Mouse (Mus musculus): ENCODE measurements around the gene Adgrb3. TPM values are rescaled to one million over a fixed set of nuclear protein-coding genes. Genes with fewer than 3 reads are reported as not detected.
A peak's percentile ranks its signal among the peaks of the same experiment; 100 is the strongest.
"Not testable (repeated sequence)": the region's sequence is repeated elsewhere in the genome, so short reads cannot be mapped to it uniquely, and the experiment has no call there.

The Adgrb3 gene
- polyA plus RNA-seq, 1 experiment from 2014 or later: 68.6 TPM

- ATAC-seq: peak; percentile 58; the same call in 1 of the 2 replicates
- WGBS: 63% methylated on average over 10 of the region's 10 CpGs
- no peak overlapping the region for H3K4me3 ChIP-seq (ENCODE audit: low read depth, low read length)
- H3K9ac ChIP-seq (ENCODE audit: low read depth, low read length): no peak overlapping the region
- no peaks in the 10 kb centered on the region for H3K9me3 ChIP-seq (replicated peaks; ENCODE audit: control insufficient read depth, low read length, poor library complexity, severe bottlenecking)
- H3K4me1 ChIP-seq (ENCODE audit: control insufficient read depth, insufficient read depth, low read length): no peaks in the 10 kb centered on the region
- no peaks in the 10 kb centered on the region for H3K27me3 ChIP-seq (ENCODE audit: control insufficient read depth, insufficient read depth, low read depth, low read length)
- H3K4me2 ChIP-seq (ENCODE audit: low read length): no peak overlapping the region
- H3K27ac ChIP-seq (ENCODE audit: low read length): no peak overlapping the region
- H3K36me3 ChIP-seq (ENCODE audit: control insufficient read depth, insufficient read depth, low read length): no peaks in the 10 kb centered on the region
Measured at GRCm38 (mm10) chr1:25510321-25511055, 319.0 kb downstream of the Adgrb3 start.

DNA sequence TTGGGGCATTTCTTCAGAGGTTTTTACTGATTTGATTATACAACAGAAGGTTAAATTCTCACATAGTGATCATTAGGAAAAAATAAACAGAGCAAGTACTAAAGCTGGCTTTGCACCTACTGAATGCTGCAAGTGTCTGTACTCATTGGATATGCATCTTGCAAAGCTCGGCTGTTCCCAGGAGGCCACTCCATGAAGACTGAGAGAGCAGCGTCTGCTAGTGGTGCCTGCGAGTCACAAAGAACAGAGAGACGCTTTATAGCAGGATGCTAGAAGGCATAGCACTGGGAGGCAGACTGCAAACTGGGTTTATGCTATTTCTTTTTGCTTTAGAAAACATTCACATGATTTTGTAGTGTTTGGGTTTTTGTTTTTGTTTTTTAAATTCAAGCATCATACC lies 325.2 kb downstream of the Adgrb3 start:
- Histone ChIP-seq H3K9ac (ENCODE audit: low read depth, low read length) (no peak overlapping the region), H3K4me3 (ENCODE audit: low read depth, low read length) (no peak overlapping the region), H3K4me2 (ENCODE audit: low read length) (no peak overlapping the region), H3K27me3 (ENCODE audit: control insufficient read depth, insufficient read depth, low read depth, low read length) (no peaks in the 10 kb centered on the region), H3K27ac (ENCODE audit: low read length) (peak overlapping the region; percentile 78), H3K36me3 (ENCODE audit: control insufficient read depth, insufficient read depth, low read length) (no peaks in the 10 kb centered on the region), H3K9me3 (replicated peaks; ENCODE audit: control insufficient read depth, low read length, poor library complexity, severe bottlenecking) (no peaks in the 10 kb centered on the region), H3K4me1 (ENCODE audit: control insufficient read depth, insufficient read depth, low read length) (peaks cover 11% of the 10 kb centered on the region)
- peak; percentile 94 for ATAC-seq
- WGBS: 4% methylated on average over 4 of the region's 4 CpGs

- peaks cover 11% of the 10 kb centered on the region for H3K4me1 ChIP-seq (ENCODE audit: control insufficient read depth, insufficient read depth, low read length)
- H3K4me3 ChIP-seq (ENCODE audit: low read depth, low read length): no peak overlapping the region
- no peaks in the 10 kb centered on the region for H3K27me3 ChIP-seq (ENCODE audit: control insufficient read depth, insufficient read depth, low read depth, low read length)
- H3K9ac ChIP-seq (ENCODE audit: low read depth, low read length): no peak overlapping the region
- H3K27ac ChIP-seq (ENCODE audit: low read length): peak overlapping the region; percentile 57; the same call in 1 of the 2 replicates
- WGBS: 51% methylated on average over 4 of the region's 4 CpGs
- no peak overlapping the region for H3K4me2 ChIP-seq (ENCODE audit: low read length)
- peak; percentile 57; the same call in 1 of the 2 replicates for ATAC-seq
- H3K36me3 ChIP-seq (ENCODE audit: control insufficient read depth, insufficient read depth, low read length): no peaks in the 10 kb centered on the region
- no peaks in the 10 kb centered on the region for H3K9me3 ChIP-seq (replicated peaks; ENCODE audit: control insufficient read depth, low read length, poor library complexity, severe bottlenecking)
Measured at GRCm38 (mm10) chr1:25503524-25503923, 326.0 kb downstream of the Adgrb3 start.

- no peaks in the 10 kb centered on the region for H3K4me1 ChIP-seq (ENCODE audit: control insufficient read depth, insufficient read depth, low read length)
- H3K27ac ChIP-seq (ENCODE audit: low read length): no peak overlapping the region
- 84% methylated on average over 3 of the region's 3 CpGs for WGBS
- no peaks in the 10 kb centered on the region for H3K36me3 ChIP-seq (ENCODE audit: control insufficient read depth, insufficient read depth, low read length)
- no peak overlapping the region for H3K4me3 ChIP-seq (ENCODE audit: low read depth, low read length)
- no peaks in the 10 kb centered on the region for H3K27me3 ChIP-seq (ENCODE audit: control insufficient read depth, insufficient read depth, low read depth, low read length)
- no peak for ATAC-seq
- no peak overlapping the region for H3K9ac ChIP-seq (ENCODE audit: low read depth, low read length)
- H3K4me2 ChIP-seq (ENCODE audit: low read length): no peak overlapping the region
- H3K9me3 ChIP-seq (replicated peaks; ENCODE audit: control insufficient read depth, low read length, poor library complexity, severe bottlenecking): no peaks in the 10 kb centered on the region
Measured at GRCm38 (mm10) chr1:25495202-25495914, 334.1 kb downstream of the Adgrb3 start.

- 60% methylated on average over 1 of the region's 1 CpGs for WGBS
- no peak for ATAC-seq
- Histone ChIP-seq H3K27me3 (ENCODE audit: control insufficient read depth, insufficient read depth, low read depth, low read length) (no peaks in the 10 kb centered on the region), H3K36me3 (ENCODE audit: control insufficient read depth, insufficient read depth, low read length) (no peaks in the 10 kb centered on the region), H3K4me3 (ENCODE audit: low read depth, low read length) (no peak overlapping the region), H3K9me3 (replicated peaks; ENCODE audit: control insufficient read depth, low read length, poor library complexity, severe bottlenecking) (no peaks in the 10 kb centered on the region), H3K27ac (ENCODE audit: low read length) (no peak overlapping the region), H3K4me2 (ENCODE audit: low read length) (no peak overlapping the region), H3K9ac (ENCODE audit: low read depth, low read length) (no peak overlapping the region), H3K4me1 (ENCODE audit: control insufficient read depth, insufficient read depth, low read length) (no peaks in the 10 kb centered on the region)
Measured at GRCm38 (mm10) chr1:25491503-25491902, 338.0 kb downstream of the Adgrb3 start.

GRCm38 (mm10) chr1:25490174-25490573 lies 339.3 kb downstream of the Adgrb3 start:
- H3K36me3 ChIP-seq (ENCODE audit: control insufficient read depth, insufficient read depth, low read length): no peaks in the 10 kb centered on the region
- no peak overlapping the region for H3K4me2 ChIP-seq (ENCODE audit: low read length)
- no peak overlapping the region for H3K9ac ChIP-seq (ENCODE audit: low read depth, low read length)
- 84% methylated on average over 2 of the region's 2 CpGs for WGBS
- H3K4me1 ChIP-seq (ENCODE audit: control insufficient read depth, insufficient read depth, low read length): no peaks in the 10 kb centered on the region
- H3K4me3 ChIP-seq (ENCODE audit: low read depth, low read length): no peak overlapping the region
- H3K27me3 ChIP-seq (ENCODE audit: control insufficient read depth, insufficient read depth, low read depth, low read length): no peaks in the 10 kb centered on the region
- no peak for ATAC-seq
- no peaks in the 10 kb centered on the region for H3K9me3 ChIP-seq (replicated peaks; ENCODE audit: control insufficient read depth, low read length, poor library complexity, severe bottlenecking)
- no peak overlapping the region for H3K27ac ChIP-seq (ENCODE audit: low read length)

GRCm38 (mm10) chr1:25475699-25476098 lies 353.8 kb downstream of the Adgrb3 start:
- Histone ChIP-seq H3K27ac (ENCODE audit: low read length) (no peak overlapping the region), H3K27me3 (ENCODE audit: control insufficient read depth, insufficient read depth, low read depth, low read length) (no peaks in the 10 kb centered on the region), H3K4me1 (ENCODE audit: control insufficient read depth, insufficient read depth, low read length) (no peaks in the 10 kb centered on the region), H3K4me3 (ENCODE audit: low read depth, low read length) (no peak overlapping the region), H3K4me2 (ENCODE audit: low read length) (no peak overlapping the region), H3K9me3 (replicated peaks; ENCODE audit: control insufficient read depth, low read length, poor library complexity, severe bottlenecking) (no peaks in the 10 kb centered on the region), H3K9ac (ENCODE audit: low read depth, low read length) (no peak overlapping the region), H3K36me3 (ENCODE audit: control insufficient read depth, insufficient read depth, low read length) (no peaks in the 10 kb centered on the region)
- 69% methylated on average over 3 of the region's 3 CpGs for WGBS
- ATAC-seq: no peak

- no peaks in the 10 kb centered on the region for H3K9me3 ChIP-seq (replicated peaks; ENCODE audit: control insufficient read depth, low read length, poor library complexity, severe bottlenecking)
- no peak overlapping the region for H3K4me3 ChIP-seq (ENCODE audit: low read depth, low read length)
- no peak overlapping the region for H3K9ac ChIP-seq (ENCODE audit: low read depth, low read length)
- H3K4me1 ChIP-seq (ENCODE audit: control insufficient read depth, insufficient read depth, low read length): no peaks in the 10 kb centered on the region
- no peaks in the 10 kb centered on the region for H3K27me3 ChIP-seq (ENCODE audit: control insufficient read depth, insufficient read depth, low read depth, low read length)
- 61% methylated on average over 11 of the region's 11 CpGs for WGBS
- no peak overlapping the region for H3K27ac ChIP-seq (ENCODE audit: low read length)
- no peak overlapping the region; the same call in 1 of the 2 replicates for H3K4me2 ChIP-seq (ENCODE audit: low read length)
- peak; percentile 48; the same call in 1 of the 2 replicates for ATAC-seq
- no peaks in the 10 kb centered on the region for H3K36me3 ChIP-seq (ENCODE audit: control insufficient read depth, insufficient read depth, low read length)
Measured at GRCm38 (mm10) chr1:25474469-25474868, 355.0 kb downstream of the Adgrb3 start.

DNA sequence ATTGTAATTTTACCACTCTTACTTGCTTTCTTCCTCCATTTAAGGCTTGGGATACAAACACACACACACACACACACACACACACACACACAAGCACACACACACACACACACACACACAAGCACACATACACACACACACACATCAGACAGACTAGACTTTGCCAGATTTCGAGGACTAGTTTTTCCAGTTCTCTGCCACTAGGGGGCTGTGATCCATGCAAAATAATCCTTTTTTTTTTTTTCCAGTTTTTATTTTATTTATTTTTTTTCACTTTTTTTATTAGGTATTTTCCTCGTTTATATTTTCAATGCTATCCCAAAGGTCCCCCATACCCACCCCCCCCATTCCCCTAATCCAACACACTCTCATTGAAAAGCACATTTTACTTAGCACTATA lies 357.9 kb downstream of the Adgrb3 start:
- WGBS: 58% methylated on average over 2 of the region's 2 CpGs
- not testable (repeated sequence) for H3K9me3 ChIP-seq (replicated peaks; ENCODE audit: control insufficient read depth, low read length, poor library complexity, severe bottlenecking); H3K4me3 ChIP-seq (ENCODE audit: low read depth, low read length); H3K27ac ChIP-seq (ENCODE audit: low read length); H3K36me3 ChIP-seq (ENCODE audit: control insufficient read depth, insufficient read depth, low read length); H3K27me3 ChIP-seq (ENCODE audit: control insufficient read depth, insufficient read depth, low read depth, low read length); H3K9ac ChIP-seq (ENCODE audit: low read depth, low read length); H3K4me2 ChIP-seq (ENCODE audit: low read length); ATAC-seq; H3K4me1 ChIP-seq (ENCODE audit: control insufficient read depth, insufficient read depth, low read length)
